Mouse (Mus musculus) gastrocnemius, postnatal 10 days (tissue): ENCODE data around the gene Rpgrip1l. TPM values are rescaled to one million over a fixed set of nuclear protein-coding genes. Genes with fewer than 3 reads are reported as not detected.

Experiments
- DNase-seq: peaks from one replicate; pipeline ENCODE4 v3.0.0; 2021; ENCODE audit warnings: mixed read lengths
- total RNA-seq, 2 experiments: library from RNA; stranded (reverse); gene quantifications; 2 replicates each; pipeline ENCODE4 v1.2.3; 2021

Rpgrip1l gene
- total RNA-seq, 2 experiments from 2014 or later = 2.6 to 4.5 TPM

- DNase-seq = no peak
These were observed 39.6 kb downstream of the Rpgrip1l start for GRCm38 (mm10) chr8:91273493-91273892.

DNA sequence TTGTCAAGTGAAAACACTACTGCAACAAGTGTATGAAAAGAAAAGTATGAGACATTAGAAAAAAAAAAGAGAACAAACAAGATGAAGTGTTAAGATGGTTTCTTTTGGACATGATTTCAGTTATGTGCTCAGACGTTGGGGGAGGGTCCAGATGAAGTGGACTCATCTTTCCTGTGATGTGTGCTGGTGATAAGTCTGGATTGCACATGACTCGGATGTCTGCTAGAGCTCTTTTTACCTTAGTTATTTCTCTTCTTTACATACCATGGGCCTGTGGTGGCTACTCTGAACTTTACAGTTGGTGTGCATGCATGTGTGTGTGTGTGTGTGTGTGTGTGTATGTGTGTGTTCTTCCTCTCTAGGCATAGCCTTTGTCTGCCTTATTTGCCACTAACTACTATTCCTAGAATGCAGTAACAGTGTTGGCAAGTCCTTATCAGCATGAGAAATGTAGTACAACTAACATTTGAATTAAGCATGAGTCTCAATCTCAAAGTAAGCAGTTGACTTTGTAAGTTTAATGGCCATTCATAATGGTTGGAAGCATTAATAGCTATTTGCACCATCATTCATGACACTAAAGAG, 43.6 kb downstream of the Rpgrip1l start:
- no peak for DNase-seq

DNA sequence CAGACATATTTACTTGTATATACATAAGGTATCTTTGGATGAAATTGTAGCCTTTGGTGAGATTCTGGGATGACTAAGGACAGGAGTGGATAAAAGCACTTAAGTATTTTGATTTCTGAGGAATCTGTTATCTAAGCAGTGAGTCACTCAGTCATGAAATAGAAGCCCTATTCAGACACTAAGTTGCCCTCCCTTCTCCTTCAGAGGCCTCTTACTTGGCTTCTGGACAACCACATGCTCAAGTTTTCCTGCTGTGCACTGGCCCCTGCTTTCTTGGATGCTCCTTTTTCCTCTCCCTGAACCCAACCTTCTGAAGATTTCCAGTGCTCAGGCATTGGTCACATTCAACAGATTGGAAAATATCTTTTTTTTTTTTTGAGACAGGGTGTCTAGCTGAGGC, 48.5 kb downstream of the Rpgrip1l start:
- no peak for DNase-seq

GRCm38 (mm10) chr8:91263939-91264338, 49.1 kb downstream of the Rpgrip1l start:
- no peak for DNase-seq

GRCm38 (mm10) chr8:91261598-91261997, 51.5 kb downstream of the Rpgrip1l start:
- no peak for DNase-seq

- no peak for DNase-seq
These were observed 62.1 kb downstream of the Rpgrip1l start for GRCm38 (mm10) chr8:91250966-91251365.

GRCm38 (mm10) chr8:91249758-91250466, 63.1 kb downstream of the Rpgrip1l start:
- no peak for DNase-seq

GRCm38 (mm10) chr8:91245821-91246454, 67.1 kb downstream of the Rpgrip1l start:
- DNase-seq = no peak

GRCm38 (mm10) chr8:91242721-91243120, 70.3 kb downstream of the Rpgrip1l start:
- no peak for DNase-seq

DNA sequence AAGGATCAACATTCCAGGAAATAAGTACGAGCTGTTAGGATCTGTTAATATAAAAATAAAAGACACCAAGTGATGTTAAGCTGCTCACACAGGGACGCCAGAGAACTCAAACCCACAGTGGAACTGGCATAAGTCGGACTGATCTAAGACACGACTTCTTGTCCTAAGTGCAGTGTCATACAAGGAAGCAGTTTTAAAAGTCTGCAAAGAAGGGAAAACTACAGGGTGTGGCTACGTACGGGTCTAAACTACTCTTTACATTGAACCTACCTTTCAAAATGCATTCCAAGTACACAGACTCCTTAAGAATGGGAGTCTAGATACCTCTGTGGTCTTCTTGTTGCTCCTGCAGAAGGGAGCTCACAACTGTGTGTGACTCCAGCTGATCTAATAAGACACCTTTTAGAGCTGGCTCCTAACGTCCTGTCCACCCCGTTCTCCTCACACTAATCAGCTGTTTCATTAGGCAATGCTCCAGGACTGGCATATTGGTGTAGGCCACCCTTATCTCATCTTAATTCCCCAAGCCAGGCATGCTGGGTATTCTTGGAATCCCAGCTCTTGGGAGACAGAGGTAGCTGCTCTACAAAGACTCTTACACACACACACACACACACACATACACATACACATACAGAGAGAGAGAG, 71.1 kb downstream of the Rpgrip1l start:
- no peak for DNase-seq

GRCm38 (mm10) chr8:91241371-91241770, 71.7 kb downstream of the Rpgrip1l start:
- DNase-seq = no peak

DNA sequence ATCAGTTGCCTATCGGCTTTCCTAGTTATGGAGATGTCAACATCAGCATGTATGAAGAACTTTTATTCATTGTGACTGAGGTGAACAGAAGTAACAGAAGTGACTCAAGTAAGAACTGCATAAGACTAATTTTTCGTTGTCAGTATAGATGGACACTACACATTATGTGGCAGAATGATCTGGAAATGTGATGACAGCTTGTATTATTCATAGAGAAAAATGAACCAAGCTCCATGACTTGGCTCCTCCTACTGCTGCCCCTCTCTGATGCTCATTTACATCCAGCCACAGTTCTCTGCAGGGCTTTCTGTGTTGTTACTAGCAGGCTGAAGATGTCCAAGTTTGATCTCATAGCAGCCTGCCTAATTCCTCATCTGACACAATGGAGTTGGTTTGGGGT, 75.9 kb downstream of the Rpgrip1l start:
- DNase-seq = no peak

DNA sequence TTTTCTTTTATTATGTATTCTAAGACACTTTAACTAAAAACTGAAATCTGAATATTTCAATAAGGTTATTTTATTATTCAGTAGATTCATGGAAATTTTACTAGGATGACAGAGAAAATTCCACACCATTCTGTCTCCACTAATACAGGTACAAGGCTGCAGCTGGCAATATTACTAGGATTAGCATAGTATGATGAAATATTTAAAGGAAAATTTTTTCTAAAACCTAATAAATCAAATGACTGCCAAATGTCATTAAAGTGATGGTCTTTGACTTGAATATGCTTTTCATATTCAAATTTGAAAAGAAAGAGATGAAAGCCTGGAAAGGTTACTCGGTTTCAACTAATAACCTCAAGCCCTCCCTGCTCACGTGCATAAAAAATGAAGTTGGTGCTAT, 79.0 kb downstream of the Rpgrip1l start:
- DNase-seq = no peak

DNA sequence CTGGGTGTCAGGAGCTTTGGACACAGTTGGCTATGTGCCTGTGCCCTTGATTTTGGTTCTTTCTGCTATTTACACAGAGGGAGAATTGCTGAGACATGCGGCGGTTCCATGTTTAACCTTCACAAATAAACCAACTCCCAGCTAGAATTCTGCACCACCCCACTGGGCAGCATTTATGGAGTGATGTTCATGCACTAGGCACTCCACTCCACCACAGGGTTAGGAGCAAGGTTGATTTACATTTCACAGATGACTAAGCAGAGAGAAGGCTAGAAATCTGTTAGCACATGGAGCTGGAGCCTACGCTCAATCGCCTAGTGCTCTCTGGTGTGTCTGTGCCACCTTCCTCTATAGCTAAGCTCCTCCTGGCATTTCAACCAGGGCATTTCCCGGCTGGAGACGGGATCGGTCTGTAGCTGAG, 85.6 kb downstream of the Rpgrip1l start:
- no peak for DNase-seq

- DNase-seq = no peak
These were observed 88.8 kb downstream of the Rpgrip1l start for GRCm38 (mm10) chr8:91224227-91224626.

DNA sequence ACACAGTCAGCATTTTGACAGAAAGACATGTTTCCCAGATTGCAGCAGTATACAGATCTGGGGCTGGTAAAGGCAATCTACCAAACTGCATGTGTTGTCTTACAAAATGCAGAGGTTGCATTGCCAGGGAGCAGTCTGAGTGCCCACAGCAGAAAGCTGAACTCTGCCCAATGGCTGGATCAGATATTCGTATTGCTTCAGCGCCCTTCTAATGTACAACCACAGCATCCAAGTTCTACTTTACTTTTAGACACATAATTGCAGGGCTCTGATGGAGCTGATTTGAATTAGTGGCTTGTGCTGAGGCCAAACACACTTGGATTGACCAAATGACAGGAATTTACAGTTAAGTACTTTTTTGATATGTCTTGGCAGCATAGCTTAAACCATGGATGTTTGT, 91.2 kb downstream of the Rpgrip1l start:
- no peak for DNase-seq

DNA sequence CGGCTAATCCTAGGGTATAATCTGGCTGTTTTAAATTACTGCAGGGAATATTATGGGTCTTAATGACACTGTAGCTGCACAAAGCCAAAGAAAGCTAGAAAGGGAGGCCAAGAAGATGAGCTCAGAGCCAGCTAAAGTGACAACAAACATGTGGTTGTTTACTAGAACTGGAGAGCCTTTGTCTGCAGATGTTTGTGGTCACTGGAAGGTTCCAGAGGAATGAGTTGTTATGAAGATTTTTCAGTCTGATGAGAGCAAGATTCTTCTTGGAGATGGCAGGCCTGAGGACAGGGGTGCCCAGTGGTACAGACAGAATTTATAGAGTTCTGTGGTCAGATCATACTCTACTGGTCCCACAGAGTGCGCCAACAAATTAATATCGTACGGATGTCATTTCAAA, 94.8 kb downstream of the Rpgrip1l start:
- no peak for DNase-seq

DNA sequence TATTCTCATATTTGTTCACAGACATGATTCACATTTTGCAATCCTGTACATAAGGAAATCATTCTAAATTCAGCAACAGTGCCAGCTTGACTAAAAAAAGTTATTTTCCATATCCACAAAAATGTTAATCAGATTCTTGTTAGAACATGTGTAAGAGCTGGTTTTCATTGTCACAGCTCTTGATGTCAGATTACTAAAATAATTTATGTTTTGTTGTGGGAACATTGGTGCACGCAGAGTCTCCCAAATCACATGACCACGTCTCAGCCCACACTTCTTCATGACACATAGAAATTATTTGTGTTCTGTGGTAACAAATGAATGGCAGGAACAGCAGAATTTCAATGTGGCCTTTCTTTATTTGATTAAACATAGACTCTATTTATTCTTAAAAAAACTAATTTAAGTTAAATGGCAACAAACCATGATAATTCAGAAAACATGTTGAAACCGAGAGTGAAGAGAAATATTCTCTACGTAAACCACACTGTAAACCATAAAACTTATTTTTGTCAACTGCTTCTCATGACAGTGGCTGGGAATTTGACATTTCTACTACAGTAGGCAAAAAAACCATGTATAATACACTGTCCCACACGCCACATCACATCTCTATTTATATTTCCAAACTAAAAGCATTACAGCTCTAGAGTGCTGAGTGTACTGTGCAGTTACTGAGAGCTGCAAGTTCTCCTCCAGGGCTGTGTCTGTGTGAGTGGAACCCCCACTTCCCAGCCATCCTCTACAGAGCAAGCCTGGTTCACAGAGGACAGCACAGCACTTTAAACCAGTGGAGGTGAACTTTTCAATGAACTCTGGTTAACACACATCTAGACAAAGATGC, 95.8 kb downstream of the Rpgrip1l start:
- no peak for DNase-seq

- no peak for DNase-seq
These were observed 98.8 kb downstream of the Rpgrip1l start for GRCm38 (mm10) chr8:91214287-91214686.

- DNase-seq = no peak
These were observed 100.1 kb downstream of the Rpgrip1l start for GRCm38 (mm10) chr8:91212948-91213347.

DNA sequence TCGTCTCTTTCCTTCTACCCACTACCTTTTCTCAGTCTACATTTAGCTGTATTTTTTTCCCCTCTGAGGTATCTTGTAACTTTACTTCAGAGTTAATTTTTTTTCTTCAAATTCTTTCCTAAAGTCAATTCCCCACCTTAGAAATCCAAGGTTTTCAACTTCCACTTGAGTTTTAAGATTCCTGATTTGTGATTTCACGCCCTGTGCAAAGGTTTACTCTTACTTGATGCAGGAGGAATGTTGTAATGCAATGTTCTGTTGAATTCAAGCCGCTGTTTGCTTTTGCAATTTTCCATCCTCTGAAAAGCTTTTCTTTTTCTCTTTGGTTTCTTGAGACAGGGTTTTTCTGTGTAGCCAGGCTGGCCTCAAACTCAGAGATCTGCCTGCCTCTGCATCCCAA, 103.4 kb downstream of the Rpgrip1l start:
- DNase-seq = no peak

GRCm38 (mm10) chr8:91207676-91208075, 105.4 kb downstream of the Rpgrip1l start:
- no peak for DNase-seq
